Mouse (Mus musculus) brain, embryonic 14.5 days (tissue): Measurements from ENCODE around the gene Wdr73. TPM values are rescaled to one million over a fixed set of nuclear protein-coding genes. Genes with fewer than 3 reads are reported as not detected.

Experiments
- DNase-seq: peaks from one replicate; pipeline ENCODE4 v3.0.0-alpha.2; 2011; ENCODE audit warnings: low read depth
- CTCF ChIP-seq: fragments of 200-500 bp; IDR thresholded peaks from 2 replicates; pipeline ENCODE4 v1.5.1; 2012; ENCODE audit warnings: inconsistent platforms, mild to moderate bottlenecking, moderate library complexity, borderline replicate concordance; ENCODE audit not compliant: insufficient read depth, insufficient read length; ENCODE audit errors: extremely low read depth
- POLR2A ChIP-seq: fragments of 200-500 bp; IDR thresholded peaks from 2 replicates; pipeline ENCODE4 v1.6.1; 2012; ENCODE audit warnings: mild to moderate bottlenecking, inconsistent platforms, borderline replicate concordance; ENCODE audit not compliant: poor library complexity, insufficient read depth, insufficient read length, severe bottlenecking; ENCODE audit errors: extremely low read depth
- polyA plus RNA-seq: library from polyadenylated mRNA; depleted of rRNA; stranded (reverse); fragments of >200 nt; gene quantifications from 2 replicates; pipeline ENCODE4 v1.2.3, GENCODE M21; 2012; rRNA removed

The Wdr73 gene
- polyA plus RNA-seq, 1 experiment, result 32.8 TPM

GRCm38 (mm10) chr7:80843176-80843575 is 57.9 kb downstream of the Wdr73 start:
- DNase-seq, result no peak

DNA sequence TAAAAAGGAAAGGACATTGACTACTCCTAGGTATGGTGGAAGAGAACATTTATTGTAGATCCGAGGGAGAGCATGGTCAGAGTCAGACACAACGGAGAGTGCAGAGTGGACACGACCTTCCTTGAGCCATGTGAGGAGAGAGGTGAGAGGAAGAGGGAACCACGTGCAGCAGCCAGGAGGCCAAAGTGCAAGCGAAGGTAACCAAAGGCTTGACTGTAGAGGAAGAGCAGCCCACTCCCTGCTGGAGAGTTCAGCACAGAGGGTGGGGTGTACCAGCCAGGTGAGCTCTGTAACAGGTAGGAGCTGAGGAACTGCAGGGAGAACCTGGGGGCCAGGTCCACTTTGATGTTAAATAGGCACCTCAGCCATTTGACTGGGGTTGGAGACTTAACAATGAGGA is 58.9 kb downstream of the Wdr73 start:
- TF ChIP-seq POLR2A, result no peak
- TF ChIP-seq CTCF, result no peak
- DNase-seq, result no peak

More at GRCm38 (mm10) chr7:80843176-80843575, 57.9 kb downstream of the Wdr73 start:
- no peak for TF ChIP-seq POLR2A
- TF ChIP-seq CTCF, result no peak

DNA sequence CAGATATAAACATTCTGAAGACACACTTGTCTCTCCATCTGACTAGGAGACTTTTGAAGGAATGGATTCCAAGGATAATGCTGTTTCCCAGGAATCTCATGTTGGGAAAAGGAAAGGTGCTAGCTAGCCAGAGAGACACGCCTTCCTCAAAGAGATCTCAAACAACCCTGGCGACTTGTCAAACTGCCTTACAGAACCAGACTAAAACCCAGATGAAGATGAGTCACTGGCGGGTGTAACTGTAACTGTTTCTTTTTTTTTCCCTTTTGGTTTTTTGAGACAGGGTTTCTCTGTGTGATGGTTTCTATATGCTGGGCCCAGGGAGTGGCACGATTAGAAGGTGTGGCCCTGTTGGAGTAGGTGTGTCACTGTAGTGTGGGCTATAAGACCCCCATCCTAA is 60.1 kb downstream of the Wdr73 start:
- no peak for TF ChIP-seq CTCF
- TF ChIP-seq POLR2A, result no peak
- DNase-seq, result no peak

Other genes starting within 250 kb of the Wdr73 start
- gene Crtc3, start 212.4 kb downstream of the Wdr73 start, polyA plus RNA-seq, result 13.0 and 18.1 TPM in 2 replicates
- 27.1 and 31.4 TPM in 2 replicates for gene Iqgap1, start 75.3 kb downstream of the Wdr73 start, polyA plus RNA-seq
- gene Zscan2, start 40.3 kb downstream of the Wdr73 start, polyA plus RNA-seq, result 31.2 and 37.1 TPM in 2 replicates
- 10.3 and 10.5 TPM in 2 replicates for gene Nmb, start 3.8 kb upstream of the Wdr73 start, polyA plus RNA-seq
- gene Sec11a, start 46.5 kb upstream of the Wdr73 start, polyA plus RNA-seq, result 118 and 138 TPM in 2 replicates
- gene Zfp592, start 92.4 kb upstream of the Wdr73 start, polyA plus RNA-seq, result 19.9 and 20.4 TPM in 2 replicates
- 0.06 and 0.16 TPM in 2 replicates for gene Alpk3, start 156.3 kb upstream of the Wdr73 start, polyA plus RNA-seq
- 0.03 TPM in 2 replicates for gene Slc28a1, start 213.5 kb upstream of the Wdr73 start, polyA plus RNA-seq